Mouse (Mus musculus) forelimb bud, embryonic 11.5 days (tissue): Measurements from ENCODE around the gene Celf1.
"Not testable (repeated sequence)": the region's sequence is repeated elsewhere in the genome, so short reads cannot be mapped to it uniquely, and the experiment has no call there.

Source experiments
- DNase-seq: peaks from one replicate; pipeline ENCODE4 v3.0.0-alpha.2; 2012; ENCODE audit warnings: low read depth, low spot score

Gene Celf1

DNA sequence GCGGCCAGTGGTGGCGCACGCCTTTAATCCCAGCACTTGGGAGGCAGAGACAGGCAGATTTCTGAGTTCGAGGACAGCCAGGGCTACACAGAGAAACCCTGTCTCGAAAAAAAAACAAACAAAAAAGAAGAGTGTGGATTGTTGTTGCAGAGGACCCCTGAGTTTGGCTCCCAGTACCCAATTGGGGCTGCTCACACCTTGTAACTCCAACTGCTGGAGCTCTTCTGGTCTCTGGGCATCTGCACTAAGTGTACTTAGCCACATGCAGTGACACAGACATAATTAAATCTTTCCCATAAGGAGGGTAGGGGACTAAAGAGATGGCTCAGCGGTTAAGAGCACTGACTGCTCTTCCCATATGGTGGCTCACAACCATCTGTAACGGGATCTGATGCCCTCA lies 82.1 kb downstream of the Celf1 start:
- not testable (repeated sequence) for DNase-seq

DNA sequence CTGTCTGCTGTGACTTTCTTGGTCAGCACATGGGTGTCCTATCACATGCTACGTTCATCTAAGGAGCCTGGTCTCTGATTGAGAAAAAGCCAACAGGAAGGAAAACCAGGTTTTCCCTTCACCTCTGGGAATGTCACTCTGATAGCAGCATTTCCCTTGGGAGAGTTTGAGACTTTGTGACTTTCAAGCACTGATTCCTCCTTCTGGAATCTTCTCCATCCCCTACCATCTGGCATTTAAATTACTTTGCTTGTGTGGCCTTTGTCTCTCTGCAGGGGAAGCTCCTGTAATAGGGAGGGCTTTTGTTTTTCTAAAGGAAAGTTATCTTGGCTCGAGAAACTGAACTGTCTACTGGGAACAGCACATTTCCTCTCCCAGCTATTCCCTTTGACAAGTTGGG lies 82.9 kb downstream of the Celf1 start:
- DNase-seq, result no peak

DNA sequence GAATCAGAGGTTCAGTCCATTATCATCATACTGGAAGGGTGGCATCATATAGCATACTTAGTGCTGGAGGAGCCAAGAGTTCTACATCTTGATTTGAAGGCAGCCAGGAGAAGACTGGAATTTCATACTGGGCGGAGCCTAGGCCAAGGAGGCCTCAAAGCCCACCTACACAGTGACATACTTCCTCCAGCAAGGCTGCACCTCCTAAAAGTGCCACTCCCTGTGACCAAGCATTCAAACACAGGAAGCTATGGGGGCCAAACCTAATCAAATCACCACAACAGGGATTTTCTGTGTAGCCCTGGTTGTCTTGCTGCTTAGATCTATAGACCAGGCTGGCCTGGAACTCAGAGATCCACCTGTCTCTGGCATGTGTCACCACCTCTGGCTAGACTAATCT lies 83.8 kb downstream of the Celf1 start:
- no peak for DNase-seq

DNA sequence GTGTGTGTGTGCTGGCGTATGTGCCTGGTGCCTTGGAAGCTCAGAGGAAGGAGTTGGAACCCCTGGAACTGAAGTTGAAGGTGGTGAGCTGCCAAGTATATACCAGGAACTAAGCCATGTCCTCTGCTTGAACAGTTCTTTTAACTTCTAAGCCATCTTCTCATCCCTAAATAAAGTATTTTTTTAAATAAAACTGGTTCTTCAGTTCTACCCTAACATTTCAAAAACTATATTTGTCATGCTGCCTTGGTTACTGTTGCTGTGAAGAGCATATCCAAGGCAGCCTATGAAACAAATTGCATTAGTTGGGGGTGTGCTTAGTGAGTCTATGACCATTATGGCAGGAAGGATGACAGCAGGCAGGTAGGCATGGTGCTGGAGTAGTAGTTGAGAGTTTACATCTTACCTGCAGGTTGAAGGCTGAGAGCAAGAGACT lies 84.9 kb downstream of the Celf1 start:
- no peak for DNase-seq

DNA sequence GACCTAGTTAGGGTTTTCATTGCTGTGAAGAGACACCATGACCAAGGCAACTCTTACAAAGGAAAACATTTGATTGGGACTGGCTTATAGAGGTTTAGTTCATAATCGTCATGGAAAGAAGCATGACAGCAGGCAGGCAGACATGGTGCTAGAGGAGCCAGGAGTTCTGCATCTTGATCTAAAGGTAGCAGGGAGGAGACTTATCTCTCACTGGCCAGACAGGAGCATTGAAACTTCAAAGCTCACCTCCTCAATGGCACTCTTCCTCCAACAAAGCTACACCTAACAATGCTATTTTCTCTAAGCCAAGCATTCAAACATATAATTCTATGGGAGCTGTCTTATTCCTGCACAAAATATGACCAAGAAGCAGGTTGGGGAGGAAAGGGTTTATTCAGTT lies 86.3 kb downstream of the Celf1 start:
- DNase-seq, result no peak

DNA sequence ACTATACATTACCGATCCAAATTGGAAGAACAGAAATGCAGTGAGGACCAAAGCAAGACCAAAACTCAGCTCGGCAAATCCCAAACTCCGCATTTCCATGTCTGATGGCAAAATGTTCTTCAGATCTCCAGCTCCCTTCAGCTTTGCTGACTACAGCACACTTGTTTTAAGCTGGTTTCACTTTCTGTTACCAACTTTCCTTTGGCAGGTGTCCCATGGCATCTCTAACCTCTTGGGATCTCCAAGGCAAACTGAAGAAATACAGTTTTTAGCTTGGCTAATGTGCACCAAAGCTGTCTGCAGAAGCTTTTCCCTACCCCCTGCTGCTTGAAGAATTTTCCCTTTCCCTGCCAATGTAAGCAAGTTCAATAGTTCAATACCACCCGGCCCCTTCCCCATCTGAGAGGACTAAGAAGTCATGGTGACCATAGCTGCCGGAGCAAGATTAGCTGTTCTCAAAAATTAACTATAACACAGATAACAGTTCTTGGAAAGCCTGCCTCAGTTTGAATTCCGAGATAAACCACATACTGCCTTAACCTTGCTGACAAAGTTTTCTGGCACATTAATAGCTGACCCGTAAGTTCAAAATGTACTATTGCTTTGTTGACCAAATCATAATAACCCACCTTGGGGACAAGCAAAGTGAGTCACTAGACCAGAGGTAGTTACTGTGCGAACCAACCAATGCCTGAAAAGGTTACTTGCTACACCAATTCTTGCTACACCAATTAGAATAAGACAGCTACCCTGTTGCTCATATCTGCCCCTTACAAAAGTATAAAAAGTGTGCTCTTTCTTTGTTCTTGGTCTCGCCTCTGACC lies 87.4 kb downstream of the Celf1 start:
- no peak for DNase-seq

DNA sequence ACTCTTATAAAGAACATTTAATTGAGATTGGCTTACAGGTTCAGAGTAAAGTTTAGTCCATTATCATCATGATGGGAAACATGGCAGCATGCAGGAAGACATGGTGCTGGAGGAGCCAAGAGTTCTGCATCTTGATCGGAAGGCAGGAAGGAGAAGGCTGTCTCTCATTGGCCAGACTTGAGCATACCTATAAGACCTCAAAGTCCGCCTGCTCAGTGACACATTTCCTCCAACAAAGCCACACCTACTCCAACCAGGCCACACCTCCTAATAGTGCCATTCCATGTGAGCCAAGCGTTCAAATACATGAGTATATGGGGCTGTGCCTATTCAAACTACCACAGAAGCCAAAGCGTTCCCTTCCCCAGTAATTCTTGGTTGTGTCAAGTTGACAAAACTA lies 91.0 kb downstream of the Celf1 start:
- DNase-seq, result no peak

DNA sequence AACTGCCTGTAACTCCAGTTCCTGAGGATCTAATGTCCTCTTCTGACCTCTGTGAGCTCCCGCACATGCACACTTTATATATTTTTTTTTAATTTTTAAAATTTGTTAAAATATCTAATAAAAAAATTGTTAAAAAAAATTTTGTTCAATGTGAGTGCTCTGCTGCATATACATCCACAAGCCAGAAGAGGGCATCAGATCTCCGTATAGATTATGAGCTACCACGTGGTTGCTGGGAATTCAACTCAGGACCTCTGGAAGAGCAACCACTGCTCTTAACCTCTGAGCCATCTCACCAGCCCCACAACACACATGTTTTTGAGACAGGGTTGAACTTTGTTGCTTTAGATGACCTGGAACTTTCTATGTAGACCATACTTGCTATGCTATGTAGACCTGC lies 92.8 kb downstream of the Celf1 start:
- no peak for DNase-seq

DNA sequence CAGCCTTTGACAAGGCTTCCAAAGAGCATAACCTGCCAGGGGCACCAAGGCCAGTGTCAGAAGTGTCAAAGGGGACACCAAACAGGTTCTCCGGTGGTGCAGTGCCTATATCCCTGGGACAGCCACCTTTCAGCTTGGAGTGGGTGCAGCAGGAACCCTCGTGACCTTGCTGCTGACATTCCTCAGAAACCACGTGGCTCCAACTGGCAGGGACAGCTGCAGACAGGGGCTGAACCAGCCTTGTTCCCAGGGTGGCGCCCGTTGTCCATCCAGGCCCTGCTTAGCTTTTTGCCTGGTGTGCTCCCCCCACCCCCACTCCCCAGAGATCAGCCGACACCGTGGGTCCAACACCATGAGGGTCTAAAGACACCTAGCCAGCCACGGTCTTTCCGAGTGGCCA lies 95.2 kb downstream of the Celf1 start, which contains the start of gene Rapsn:
Rapsn (plus strand) TSS at position 236 of the 400 bp plus-strand sequence.
- no peak for DNase-seq

DNA sequence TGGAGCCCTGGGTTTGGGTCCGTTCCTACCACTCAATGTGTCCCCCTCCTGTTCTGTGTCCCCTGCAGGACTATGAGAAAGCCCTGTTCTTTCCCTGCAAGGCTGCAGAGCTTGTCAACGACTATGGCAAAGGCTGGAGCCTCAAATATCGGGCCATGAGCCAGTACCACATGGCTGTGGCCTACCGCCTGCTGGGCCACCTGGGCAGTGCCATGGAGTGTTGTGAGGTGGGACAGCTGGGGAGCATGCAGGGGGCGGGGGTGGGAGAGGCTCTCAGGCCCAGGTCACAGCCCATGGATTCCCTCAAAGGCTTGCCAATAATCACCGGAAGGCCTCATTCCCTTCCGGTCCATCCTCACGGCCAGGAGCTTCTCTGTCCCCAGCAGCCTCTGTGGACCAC lies 101.6 kb downstream of the Celf1 start:
- no peak for DNase-seq

DNA sequence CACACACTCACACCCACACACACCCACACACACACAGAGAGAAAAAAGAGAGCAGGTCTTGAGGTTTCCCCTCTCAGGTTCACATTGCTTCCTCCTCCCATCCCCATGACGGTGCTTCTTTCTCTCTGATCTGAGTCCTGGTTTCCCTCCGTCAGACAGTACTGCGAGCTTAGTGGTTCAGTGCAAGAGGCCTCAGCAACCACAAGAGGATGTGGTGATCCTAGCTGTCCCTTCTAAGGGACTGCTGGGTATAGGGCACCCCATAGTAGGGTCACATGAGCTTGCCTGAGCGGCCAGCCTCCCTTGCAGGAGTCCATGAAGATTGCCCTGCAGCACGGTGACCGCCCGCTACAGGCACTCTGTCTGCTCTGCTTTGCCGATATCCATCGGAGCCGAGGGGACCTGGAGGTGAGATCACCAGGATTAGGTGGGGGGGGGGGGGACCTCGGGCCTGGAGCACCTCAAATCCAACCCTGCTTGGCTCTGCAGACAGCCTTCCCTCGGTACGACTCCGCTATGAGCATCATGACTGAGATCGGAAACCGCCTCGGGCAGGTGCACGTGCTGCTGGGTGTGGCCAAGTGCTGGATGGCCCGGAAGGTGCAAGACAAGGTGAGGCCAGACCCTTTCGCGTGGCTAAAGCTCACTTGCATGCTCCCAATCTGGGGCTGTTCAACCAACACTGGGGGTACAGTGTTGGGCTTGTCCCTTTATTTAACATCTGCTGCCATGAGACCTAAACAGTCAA lies 102.6 kb downstream of the Celf1 start:
- DNase-seq, result no peak

DNA sequence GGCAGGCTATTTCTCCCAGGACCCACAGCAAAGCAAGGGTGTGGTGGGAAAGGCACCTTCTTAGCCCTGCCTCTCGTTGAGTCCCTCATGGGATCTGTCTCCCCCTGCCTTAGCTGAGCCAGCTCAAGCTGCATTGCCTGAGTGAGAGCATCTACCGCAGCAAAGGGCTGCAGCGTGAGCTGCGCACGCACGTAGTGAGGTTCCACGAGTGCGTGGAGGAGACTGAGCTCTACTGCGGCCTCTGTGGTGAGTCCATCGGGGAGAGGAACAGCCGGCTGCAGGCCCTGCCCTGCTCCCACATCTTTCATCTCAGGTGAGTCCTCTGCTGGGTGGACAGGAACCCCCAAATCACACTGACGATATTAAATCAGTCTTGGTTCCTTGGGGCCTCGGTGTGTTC lies 104.5 kb downstream of the Celf1 start:
- DNase-seq, result no peak

DNA sequence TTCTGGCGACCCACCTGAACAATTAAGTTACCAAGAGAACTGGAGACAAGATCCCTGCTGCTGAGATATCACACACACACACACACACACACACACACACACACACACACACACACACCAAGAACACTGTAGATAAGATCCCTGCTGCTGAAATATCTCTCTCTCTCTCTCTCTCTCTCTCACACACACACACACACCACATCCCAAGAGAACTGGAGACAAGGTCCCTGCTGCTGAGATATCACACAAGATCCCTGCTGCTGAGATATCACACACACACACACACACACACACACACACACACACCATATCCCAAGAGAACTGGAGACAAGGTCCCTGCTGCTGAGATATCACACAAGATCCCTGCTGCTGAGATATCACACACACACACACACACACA lies 105.6 kb downstream of the Celf1 start:
- not testable (repeated sequence) for DNase-seq

DNA sequence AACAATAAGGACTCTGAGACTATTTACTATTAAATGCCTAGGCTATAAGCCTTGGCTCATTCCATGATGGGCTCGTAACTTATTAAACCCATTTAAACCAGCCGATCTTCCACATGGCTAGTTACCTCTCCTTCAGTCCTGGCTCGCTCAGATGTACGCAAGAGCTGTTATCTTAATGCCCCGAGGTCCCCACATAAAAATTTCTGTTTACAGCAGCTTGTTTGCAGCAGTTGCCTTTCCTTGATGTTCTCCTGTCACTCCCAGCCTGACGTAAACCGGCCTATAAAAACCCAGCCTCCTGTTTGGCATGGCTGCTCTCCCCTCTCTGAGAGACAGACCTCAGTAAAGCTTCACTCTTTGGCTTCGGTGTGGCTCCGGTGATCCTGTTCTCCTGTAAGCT lies 107.2 kb downstream of the Celf1 start:
- peak; percentile 28 for DNase-seq

DNA sequence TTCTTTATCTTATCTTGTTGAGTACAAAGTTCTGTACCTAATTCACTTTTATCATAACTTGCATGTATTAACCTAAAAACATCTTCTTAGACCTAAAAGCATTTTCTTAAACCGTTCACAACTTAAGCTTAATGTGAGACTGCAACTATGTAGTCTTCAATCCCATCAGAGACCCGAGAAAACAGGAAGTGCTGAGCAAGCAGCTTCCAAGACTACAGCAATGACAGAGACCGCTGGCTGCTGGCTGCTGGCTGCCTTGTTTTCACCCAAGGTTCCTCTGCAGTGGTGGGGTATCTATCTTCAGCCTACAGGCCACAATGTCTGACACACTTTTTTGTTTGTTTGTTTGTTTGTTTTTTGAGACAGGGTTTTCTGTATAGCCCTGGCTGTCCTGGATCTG lies 111.7 kb downstream of the Celf1 start:
- DNase-seq, result no peak

DNA sequence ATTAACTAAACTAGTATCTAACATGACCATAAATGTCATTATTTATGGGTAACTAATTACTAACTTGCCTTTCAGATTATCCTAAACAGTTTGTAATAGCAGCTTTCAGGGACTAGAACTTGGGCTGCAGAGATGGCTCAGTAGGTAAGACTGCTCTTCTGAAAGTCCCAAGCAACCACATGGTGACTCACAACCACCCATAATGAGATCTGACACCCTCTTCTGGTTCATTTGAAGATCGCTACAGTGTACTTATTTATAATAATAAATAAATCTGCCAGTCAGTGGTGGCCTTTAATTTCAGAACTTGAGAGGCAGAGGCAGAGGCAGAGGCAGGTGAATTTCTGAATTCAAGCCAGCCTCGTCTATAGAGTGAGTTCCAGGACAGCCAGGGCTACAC lies 112.6 kb downstream of the Celf1 start:
- DNase-seq, result no peak

DNA sequence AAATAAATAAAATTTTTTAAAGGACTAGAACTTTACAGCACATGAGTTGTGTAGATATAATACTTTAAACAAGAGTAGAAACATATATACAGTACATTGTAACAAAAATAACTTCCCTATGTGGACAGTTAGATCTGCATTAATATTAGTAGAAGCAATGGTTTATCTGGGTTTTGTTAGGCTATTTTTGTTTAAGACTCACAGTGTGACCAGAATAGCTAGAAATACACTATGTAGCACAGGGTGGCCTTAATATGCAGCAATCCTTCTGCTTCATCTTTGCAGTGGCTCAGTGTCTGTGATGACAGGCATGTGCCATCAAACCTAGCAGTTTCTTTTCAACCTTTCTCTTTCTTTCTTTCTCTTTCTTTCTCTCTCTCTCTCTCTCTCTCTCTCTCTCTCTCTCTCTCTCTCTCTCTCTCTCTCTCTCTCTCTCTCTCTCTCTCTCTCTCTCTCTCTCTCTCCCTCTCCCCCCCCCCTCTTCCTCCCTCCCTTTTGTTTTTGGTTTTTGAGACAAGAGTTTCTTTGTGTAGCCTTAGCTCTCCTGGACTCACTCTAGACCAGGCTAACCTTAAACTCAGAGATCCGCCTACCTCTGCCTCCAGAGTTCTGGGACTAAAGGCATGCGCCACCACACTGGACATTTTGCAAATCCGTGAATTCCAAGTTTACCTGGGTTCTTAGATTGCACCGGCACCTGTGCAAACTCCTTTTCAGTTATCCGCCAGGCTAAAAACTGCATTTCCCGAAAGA lies 113.2 kb downstream of the Celf1 start:
- DNase-seq, result no peak

DNA sequence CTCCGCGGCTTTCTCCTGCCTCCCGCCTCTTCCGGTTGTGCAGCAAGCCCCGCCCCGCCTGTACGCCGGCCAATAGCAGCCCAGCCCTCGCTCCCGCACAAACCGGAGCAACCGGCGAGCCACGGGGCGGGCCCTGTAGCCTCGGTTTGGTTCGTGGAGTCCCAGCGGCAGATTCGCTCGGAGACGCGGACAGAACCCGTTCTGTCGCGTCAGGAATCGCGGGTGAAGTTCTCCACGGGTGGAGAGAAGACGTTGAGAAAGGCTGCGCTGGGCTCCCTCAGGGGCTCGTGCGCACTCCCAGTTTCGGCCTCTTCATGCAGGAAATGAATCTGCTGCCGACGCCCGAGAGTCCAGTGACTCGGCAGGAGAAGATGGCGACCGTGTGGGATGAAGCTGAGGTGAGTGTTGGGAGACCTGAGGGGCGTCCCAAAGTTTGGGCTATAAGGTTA lies 113.8 kb downstream of the Celf1 start, which contains the start of gene Psmc3:
Psmc3 (plus strand) TSS at position 76 of the 449 bp plus-strand sequence.
- peak; percentile 87 for DNase-seq

DNA sequence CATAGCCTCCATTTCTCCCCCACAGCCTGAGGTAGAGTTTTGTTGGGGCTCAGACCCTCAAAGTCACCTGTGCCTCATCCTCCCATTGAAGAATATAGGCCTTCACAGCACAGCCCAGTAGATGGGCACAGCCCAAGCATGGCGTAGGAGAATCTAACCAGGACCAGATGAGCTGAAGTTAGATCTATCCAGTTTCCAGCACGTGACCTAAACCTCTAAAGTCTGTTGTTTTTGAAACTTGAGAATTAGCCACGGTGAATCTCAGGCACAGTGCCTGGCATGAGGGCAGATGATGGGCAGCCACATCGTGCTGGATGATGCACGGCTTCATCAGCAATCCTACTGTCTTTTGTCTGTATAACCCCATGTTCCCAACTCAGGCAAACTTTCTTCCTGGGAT lies 118.3 kb downstream of the Celf1 start:
- no peak for DNase-seq

DNA sequence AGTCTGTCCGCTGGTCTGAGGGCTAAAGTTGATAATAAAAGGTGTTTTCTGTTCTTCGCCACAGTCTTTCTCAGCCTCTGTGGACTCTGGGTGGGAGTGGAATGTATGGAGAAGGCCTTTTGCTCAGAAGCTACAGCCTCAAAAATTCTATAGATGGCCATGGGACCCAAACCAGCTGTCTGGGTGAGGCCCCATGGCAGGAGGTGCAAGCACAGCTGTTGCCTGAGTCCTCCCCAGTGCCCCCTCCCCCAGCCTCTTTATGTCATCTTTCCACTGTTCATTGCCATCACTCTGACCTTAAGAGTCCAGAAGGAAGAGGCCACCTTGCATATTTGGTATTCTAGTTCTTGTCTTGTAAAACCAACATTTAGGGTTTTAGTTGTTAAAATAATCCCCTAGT lies 119.2 kb downstream of the Celf1 start:
- no peak for DNase-seq

DNA sequence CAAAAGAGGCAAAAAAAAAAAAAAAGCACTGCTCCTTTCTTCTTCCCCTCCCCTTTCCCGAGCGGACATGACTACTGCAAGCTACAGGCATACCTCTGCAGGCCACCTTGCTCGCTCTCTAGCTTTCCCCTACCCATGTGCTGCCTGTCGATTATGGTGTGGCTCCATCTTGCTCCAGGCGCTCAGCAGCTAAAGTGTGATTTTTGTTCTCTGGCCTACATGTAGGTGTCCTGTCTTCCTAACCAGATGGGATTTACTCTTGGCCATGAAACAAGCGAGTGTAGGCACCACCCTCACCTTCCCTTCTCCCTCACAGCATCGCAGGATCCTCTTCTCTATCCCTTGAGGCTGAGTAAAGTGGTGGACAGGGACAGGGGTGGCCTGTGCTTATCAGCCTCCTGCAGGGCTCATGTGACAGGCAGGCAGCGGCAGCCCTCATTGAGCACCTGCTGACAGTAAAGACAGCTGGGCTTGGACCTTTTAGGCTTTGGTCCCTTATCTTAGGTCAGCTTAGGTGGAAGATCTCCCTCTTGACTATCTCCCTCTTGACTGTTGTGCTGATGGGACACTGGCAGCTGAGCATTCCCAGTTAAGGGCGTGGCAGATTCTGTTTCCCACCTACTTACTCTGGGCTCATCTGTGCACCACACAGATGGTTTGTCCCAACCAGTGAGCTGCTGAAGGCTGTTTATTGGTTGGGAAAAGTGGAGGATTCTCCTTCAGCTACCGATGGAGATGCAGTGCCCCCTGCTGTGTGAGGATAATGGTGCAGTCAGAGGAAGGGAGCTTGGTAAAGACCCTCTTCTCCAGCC lies 120.6 kb downstream of the Celf1 start:
- DNase-seq, result no peak
